Mouse (Mus musculus) G1E-ER4 (cell line): ENCODE data around the gene Slfn9. TPM values are rescaled to one million over a fixed set of nuclear protein-coding genes. Genes with fewer than 3 reads are reported as not detected.

Experiments
- GATA1 ChIP-seq: IDR thresholded peaks from one replicate; pipeline ENCODE4 v1.8.0; 2012; ENCODE audit warnings: low read length, inconsistent platforms
- polyA plus RNA-seq: library from polyadenylated mRNA; stranded (reverse); fragments of >175 nt; gene quantifications from 2 replicates; pipeline ENCODE4 v1.2.3, GENCODE M21; 2012

Slfn9 gene
- polyA plus RNA-seq, 1 experiment, result 0.01 TPM

DNA sequence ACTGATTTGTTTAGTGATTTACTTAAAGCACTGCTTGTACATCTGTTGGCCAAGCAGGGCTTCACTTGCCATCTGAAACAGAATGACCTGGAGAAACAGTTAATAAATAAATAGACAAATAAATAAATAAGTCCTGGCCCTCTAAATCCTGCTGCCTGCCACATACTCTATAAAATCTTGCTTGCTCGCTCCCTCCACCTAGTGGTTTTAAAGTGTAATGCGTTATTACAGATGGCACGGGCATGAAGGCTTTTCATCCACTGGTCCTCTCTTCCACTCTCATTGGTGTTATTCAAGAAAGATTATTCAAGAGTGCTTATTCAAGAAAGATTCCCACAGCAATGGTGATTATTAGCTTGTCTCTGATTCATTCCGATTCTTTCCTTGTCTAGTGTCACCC, 32.0 kb downstream of the Slfn9 start:
- no peak for TF ChIP-seq GATA1

DNA sequence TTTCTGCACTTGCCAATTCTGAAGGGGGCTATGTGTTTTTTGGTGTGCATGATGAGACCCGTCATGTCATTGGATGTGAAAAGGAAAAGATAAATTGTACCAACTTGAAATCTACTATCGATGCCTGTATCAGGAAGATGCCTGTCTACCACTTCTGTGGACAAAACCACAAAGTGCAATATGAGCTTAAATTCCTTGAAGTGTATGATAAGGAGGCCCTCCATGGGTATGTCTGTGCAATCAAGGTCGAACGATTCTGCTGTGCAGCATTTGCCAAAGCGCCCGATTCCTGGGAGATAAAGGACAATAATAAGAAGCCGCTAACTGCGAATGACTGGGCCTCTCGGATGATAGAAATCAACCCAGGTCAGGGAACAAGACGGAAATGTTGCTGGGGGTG, 34.7 kb downstream of the Slfn9 start:
- no peak for TF ChIP-seq GATA1

DNA sequence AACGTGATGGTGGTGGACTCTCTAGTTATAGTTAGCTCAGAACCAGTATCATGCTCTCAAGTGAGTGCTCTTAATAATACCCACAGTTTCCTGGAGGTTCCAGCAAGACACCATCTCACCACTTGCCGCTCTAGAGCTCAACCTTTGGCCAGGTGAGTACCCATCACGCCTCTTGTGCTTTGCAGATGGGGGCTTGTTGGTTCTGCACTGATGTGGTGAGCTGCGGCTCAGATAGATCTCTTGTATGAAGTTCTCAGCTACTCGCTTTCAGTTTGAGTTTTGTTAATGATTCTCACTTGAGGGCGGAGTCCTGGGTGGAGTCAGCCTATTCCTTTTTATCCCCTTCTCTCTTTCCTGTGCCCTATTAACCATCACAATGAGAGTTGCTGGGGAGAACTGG, 37.0 kb downstream of the Slfn9 start:
- no peak for TF ChIP-seq GATA1

DNA sequence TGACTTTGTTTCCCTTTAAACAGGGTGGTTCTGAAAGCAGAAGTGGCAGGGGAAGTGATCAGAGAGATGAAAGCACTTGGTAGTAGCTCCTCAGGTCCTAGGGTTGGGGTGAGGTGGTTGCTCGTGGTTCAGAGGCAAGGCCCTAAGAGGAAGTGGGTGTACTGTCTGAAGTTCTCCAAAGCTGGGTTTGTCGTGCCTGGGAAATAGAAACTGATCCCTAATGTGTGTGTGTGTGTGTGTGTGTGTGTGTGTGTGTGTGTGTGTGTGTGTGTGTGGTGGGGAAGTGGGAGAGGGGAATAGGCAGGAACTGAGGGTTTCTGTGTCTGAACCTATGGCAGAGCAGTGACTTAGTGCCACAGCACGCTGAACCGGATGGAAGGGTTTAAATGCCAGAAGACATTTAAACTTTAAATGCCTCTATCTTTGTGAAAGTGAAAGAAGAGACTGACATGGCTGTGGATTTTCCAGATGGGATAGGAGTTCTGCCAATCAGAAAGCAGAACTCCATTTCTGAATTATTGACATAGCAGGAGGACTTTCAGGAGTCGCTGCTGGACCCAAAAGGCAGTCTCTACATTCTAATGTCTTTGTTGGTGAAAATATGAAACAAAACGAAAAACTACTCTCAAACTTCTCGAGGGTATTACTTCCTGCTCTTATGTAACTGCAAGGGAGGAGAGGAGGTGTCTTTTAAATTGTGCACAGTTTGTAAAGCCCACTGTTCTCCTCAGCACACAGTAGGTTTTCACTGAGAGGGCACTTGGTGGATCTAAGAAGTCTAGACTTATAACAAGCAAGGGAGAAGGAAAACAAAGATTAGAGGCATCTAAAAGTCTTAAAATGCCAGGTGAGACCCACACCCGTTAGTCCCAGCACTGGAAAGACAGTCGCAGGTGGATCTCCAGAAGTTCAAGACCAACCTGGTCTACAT, 38.8 kb downstream of the Slfn9 start:
- no peak for TF ChIP-seq GATA1

DNA sequence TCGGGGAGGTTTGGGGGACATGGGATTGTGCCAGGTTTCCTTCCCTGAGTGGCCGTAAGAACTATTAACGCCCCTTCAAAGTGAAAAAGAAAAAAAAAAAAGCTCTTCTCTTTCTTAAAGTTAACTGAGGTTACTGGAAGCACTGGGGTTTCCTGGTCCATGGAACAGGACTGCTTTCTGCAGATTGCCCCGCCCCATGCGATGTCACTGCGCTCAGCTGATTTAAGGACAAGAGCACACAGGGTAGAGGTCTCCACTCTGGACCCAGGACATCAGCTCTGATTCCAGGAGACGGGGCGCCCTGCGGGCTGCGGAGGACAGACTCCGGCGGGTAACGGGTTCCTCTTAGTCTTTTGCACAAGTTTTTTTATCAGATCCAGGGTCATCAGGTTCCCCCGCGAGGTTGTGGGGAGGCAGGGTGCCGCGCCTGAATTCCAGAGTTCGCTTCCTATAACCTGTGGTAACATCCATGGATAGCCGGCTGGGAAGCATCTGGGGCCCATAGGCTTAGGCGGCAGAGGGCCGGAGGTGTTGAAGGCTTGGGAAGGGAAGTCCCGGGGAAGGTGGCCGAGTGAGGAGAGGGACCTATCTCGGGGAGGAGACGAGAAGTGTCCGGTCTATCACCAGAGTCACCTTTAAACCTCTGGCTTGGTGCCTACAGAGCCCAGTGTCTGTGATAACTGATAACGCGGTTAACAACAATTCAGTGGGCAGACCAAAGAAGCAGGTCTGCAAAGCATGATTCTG, 39.6 kb downstream of the Slfn9 start:
- TF ChIP-seq GATA1, result no peak

DNA sequence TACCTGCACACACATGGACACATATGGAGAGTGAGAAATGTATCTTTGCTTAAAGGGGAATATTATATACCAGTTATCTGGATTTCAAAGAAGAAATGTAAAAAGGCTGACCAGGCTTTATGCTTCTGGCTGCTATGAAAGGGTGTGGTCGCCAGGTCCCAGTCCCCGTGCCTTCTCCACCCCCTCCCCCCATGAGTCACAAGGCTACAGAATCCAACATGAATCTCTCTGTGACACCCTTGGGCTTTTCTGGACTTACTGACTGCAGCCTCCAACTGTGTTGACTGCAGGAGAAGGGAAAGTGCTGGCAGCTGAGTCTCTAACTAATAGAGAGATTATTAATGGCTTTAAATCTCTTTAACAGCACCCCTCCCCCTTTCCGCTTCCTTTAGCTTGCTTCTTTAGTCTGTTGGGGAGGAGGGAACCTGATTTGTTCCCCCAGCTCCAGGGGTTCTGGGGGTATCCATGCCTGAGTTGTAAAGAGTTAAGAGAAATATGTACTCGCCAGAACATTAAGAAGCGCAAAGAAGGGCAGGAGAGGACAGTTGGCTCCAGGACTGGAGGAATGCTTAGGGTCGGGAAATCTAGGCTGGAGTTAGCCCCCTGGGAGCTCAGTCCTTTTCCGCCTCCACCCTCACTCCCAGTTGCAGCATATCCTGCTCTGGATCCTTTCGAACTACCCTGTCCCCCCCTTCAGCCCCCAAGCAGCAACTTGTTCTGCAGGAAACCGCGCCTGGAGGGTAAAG, 40.7 kb downstream of the Slfn9 start, which contains the start of gene Slfn5:
TSS of gene Slfn5 (plus strand) at position 614 of the 746 bp plus-strand sequence.
- no peak for TF ChIP-seq GATA1

DNA sequence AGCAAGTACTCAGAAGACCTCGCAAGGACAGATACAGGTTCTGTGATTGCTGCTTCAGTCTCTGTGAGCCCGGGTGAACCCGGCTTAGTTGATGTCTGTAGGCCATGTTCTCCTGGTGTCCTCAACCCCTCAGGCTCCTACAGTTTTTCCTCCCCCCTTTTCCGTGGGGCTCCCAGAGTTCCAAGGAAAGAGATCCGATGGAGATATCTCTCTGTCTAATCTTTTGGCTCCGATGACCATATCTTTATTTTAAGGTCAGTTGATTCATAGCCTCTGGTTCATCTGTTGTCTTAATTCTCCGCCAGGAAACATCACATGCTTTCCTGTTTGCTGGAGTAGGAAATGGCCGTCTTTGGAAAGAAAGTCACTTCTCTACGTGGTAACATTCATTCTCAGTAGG, 42.6 kb downstream of the Slfn9 start:
- no peak for TF ChIP-seq GATA1

DNA sequence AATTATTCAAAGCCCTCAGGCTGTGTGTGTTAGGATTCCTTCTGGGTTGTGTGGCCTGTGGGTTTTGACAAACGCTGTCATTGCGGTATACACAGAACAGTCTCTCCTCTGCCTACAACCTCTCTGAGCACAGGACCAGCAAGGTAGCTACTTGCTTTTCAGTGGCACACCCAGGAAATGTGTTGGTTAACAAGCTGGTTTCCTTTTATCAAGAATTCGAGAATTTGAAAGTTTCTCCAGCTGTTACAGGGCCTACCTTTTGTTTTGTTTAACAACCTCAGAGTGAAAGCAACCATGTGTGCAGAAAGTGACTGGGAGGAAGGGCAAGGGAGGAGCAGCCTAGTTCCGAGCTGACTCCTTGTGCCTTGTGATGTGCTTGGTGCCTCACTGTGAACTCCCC, 44.2 kb downstream of the Slfn9 start:
- TF ChIP-seq GATA1, result no peak

DNA sequence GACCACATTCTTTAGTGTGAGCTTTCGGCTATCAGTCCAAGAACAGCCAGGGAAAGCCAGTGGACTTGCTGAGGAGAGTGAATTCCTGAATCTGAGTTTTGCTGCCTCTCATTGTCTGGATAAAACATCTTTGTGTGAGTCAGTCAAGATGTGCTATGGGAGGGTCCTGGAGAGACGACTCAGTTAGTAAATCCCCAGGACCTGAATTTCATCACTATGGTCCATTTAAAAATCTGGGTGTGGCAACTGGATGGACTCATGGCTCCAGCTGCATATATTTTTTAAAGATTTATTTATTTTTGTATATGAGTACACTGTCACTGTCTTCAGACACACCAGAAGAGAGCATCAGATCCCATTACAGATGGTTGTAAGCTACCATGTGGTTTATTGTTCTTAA, 46.0 kb downstream of the Slfn9 start:
- no peak for TF ChIP-seq GATA1

DNA sequence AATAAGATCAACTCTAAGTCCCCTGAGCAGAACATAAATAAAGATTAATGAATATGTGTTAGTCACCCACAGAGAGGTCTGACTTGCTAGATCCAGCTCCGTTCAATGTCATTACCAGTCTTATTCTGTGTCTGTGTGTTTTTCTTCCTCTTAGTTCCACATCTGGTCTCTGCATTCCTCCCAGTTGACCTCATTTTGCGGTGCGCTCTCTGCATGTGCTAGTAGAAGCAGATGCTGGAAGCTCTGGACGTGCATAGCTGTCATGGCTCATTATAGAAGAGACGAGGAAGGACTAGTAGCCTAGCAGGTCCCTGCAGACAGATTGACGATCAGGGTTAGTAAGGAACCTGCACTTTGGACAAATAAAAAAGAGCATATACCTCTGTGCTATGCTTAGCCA, 48.3 kb downstream of the Slfn9 start:
- no peak for TF ChIP-seq GATA1

DNA sequence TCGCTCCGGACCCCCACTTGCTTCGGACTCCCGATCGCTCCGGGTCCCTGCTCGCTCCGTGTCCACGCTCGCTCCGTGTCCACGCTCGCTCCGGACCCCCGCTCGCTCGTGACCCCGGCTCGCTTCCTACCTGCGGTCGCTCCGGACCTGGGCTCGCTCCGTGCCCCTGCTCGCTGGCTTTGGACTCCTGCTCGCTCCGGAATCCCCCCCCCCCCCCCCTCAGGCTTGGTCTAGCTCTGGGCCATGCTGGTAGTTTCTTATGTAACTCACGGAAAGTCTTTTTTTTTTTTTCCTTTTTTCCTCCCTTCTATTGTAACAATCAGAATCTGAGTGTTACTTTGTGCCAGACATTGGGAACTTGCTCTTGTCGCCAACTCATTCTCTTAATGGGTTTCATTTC, 58.4 kb downstream of the Slfn9 start:
- no peak for TF ChIP-seq GATA1

DNA sequence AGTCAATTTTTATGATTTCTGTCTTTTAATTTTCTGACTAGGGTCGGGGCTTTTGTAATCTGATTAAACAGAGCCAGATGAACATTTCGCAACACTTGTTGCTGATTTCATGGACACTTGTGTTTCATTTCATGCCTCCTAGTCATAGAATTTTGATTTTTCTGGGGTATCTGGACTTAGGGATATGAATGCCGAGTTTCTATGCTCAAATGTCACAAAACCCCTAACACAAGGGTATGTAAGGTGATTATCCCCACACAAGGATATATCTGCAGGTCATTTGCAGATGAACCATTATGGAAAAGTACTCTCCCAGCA, 62.0 kb downstream of the Slfn9 start:
- TF ChIP-seq GATA1, result no peak

DNA sequence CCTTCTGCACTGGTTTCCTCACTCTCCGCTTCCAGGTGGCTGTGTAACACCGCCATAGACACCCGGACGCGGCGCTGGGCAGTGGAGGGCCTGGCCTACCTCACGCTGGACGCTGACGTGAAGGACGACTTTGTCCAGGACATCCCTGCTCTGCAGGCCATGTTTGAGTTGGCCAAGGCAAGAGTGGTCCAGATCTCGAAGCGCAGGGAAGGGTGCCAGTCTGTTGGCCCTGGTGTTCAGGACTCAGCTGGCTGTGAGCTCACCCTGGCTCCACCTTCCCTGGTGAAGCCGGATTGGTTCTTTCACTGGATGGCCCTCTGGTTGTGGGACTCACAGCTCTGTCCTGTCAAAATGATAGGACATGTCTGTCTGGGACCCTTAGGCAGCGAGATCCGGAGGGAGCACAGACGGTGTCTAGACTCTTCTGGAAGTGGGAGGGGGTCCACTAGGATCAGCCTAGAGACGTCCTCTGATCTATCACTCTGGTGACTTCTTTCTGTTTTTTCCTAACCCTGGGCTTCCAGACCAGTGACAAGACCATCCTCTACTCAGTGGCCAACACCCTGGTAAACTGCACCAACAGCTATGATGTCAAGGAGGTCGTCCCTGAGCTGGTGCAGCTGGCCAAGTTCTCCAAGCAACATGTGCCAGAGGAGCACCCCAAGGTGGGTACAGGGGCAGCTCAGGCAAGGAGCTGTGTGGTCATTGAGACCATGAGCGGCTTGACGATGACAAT, 62.6 kb downstream of the Slfn9 start:
- no peak for TF ChIP-seq GATA1

Other genes starting within 250 kb of the Slfn9 start
- 0.13 and 0.35 TPM in 2 replicates for gene Cct6b, start 227.5 kb downstream of the Slfn9 start, polyA plus RNA-seq
- 23.6 and 23.8 TPM in 2 replicates for gene Zfp830, start 227.5 kb downstream of the Slfn9 start, polyA plus RNA-seq
- gene Lig3, start 210.7 kb downstream of the Slfn9 start, polyA plus RNA-seq, result 86.4 and 98.4 TPM in 2 replicates
- gene Rffl, start 120.6 kb downstream of the Slfn9 start, polyA plus RNA-seq, result 21.3 and 59.6 TPM in 2 replicates
- 10.4 and 13.9 TPM in 2 replicates for gene Rad51d, start 101.2 kb downstream of the Slfn9 start, polyA plus RNA-seq
- not detected in 2 replicates for gene Fndc8, start 99.7 kb downstream of the Slfn9 start, polyA plus RNA-seq
- gene Nle1, start 83.4 kb downstream of the Slfn9 start, polyA plus RNA-seq, result 117 and 127 TPM in 2 replicates
- 0.01 and 0.04 TPM in 2 replicates for gene Unc45b, start 81.3 kb downstream of the Slfn9 start, polyA plus RNA-seq
- 0.01 TPM in 1 of 2 replicates, not detected in the other for gene Slfn5, start 40.5 kb downstream of the Slfn9 start, polyA plus RNA-seq
- gene Slfn8, start 29.0 kb upstream of the Slfn9 start, polyA plus RNA-seq, result 0.06 TPM in 1 of 2 replicates, not detected in the other
- 0.37 and 0.83 TPM in 2 replicates for gene Slfn2, start 73.3 kb upstream of the Slfn9 start, polyA plus RNA-seq
- gene Slfn1, start 125.0 kb upstream of the Slfn9 start, polyA plus RNA-seq, result not detected in 2 replicates
- gene Slfn4, start 183.4 kb upstream of the Slfn9 start, polyA plus RNA-seq, result not detected in 2 replicates
- gene Slfn3, start 199.5 kb upstream of the Slfn9 start, polyA plus RNA-seq, result not detected in 2 replicates